Mouse (Mus musculus) ES-Bruce4 (cell line): Measurements from ENCODE around the gene Phf2.

Experiments used
- CTCF ChIP-seq: IDR thresholded peaks from one replicate; pipeline ENCODE4 v1.8.1; 2011; ENCODE audit warnings: low read depth, low read length
- EP300 ChIP-seq: IDR thresholded peaks from 2 replicates; pipeline ENCODE4 v1.6.1; 2011; ENCODE audit warnings: low read depth, low read length; ENCODE audit not compliant: insufficient read depth

DNA sequence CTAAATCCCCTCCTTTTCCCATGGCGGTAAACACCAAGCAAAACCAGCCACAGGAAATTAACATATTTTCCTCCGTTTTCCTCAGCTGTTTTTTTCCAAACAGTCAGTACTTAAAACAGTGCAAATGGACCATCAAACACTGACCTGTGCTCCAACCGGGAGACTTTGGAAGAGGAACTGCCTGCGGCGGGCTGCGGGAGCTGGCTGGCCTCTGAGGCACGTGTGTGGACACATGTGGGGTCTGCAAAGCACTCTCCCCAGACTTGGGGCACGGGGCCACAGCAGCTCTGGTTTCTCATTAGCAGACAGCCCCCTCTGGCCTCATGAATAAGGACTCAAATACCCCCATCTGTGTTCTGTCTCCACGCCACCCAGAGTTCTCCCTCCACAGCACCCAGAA, 59.9 kb downstream of the Phf2 start:
- TF ChIP-seq CTCF = no peak
- no peak for TF ChIP-seq EP300
